ENCODE assay signal across 17 mouse cellular contexts in genomic region chr8:122266867-122267266, GRCm38 (mm10). TPM values are rescaled to one million over a fixed set of nuclear protein-coding genes. Genes with fewer than 3 reads are reported as not detected.
A peak's percentile ranks its signal among the peaks of the same experiment; 100 is the strongest.
DNase-seq lines count a peak whose midpoint lies in the region; ATAC-seq lines count a peak whose summit lies in the region.
"Had no signal": no experiment of that assay in that cellular context is flagged by ENCODE, and none has a peak within 500 bp of the region (broad histone marks: within the 10 kb centered on the region; RNA-seq: fewer than 3 reads in every experiment).

No protein-coding gene starts in this region.

- peaks cover 22% of the 10 kb centered on the region for H3K4me1 ChIP-seq in hindbrain, embryonic 13.5 days (replicated peaks)
- peaks cover 38% of the 10 kb centered on the region for H3K4me1 ChIP-seq in hindbrain, embryonic 10.5 days (replicated peaks)
- no peaks in the 10 kb centered on the region; the same call in 1 of the 2 replicates for H3K4me1 ChIP-seq in midbrain, embryonic 16.5 days (ENCODE audit: control insufficient read depth, insufficient read depth, low read length)
- peaks cover 19% of the 10 kb centered on the region for H3K4me1 ChIP-seq in midbrain, embryonic 15.5 days
- H3K4me1 ChIP-seq in embryonic facial prominence, embryonic 14.5 days (ENCODE audit: control insufficient read depth, insufficient read depth, low read length): peaks cover 6% of the 10 kb centered on the region

- peaks cover 45% of the 10 kb centered on the region for H3K27me3 ChIP-seq in hindbrain, embryonic 13.5 days
- peaks cover 96% of the 10 kb centered on the region for H3K27me3 ChIP-seq in hindbrain, embryonic 10.5 days (ENCODE audit: insufficient read depth, poor library complexity, severe bottlenecking)
- H3K27me3 ChIP-seq in midbrain, embryonic 16.5 days (ENCODE audit: control insufficient read depth, insufficient read depth, low read depth, low read length): peaks cover 2% of the 10 kb centered on the region
- H3K27me3 ChIP-seq in midbrain, embryonic 15.5 days (replicated peaks): peaks cover 11% of the 10 kb centered on the region; the same call in 1 of the 2 replicates
- 0 out of 2 replicates have a peak, but pooled peaks cover 5% of the 10 kb centered on the region for H3K27me3 ChIP-seq in embryonic facial prominence, embryonic 14.5 days (replicated peaks; ENCODE audit: control insufficient read depth, insufficient read depth, low read length)

- H3K36me3 ChIP-seq in hindbrain, embryonic 13.5 days: no peaks in the 10 kb centered on the region
- H3K36me3 ChIP-seq in hindbrain, embryonic 10.5 days: no peaks in the 10 kb centered on the region
- H3K36me3 ChIP-seq in midbrain, embryonic 16.5 days (ENCODE audit: control insufficient read depth, insufficient read depth, low read length): no peaks in the 10 kb centered on the region
- no peaks in the 10 kb centered on the region for H3K36me3 ChIP-seq in midbrain, embryonic 15.5 days (replicated peaks)
- peaks cover 2% of the 10 kb centered on the region; the same call in 1 of the 2 replicates for H3K36me3 ChIP-seq in embryonic facial prominence, embryonic 14.5 days (ENCODE audit: control insufficient read depth, insufficient read depth, low read length)
- H3K36me3 ChIP-seq: heart, embryonic 13.5 days had no signal

- no peak overlapping the region for H3K4me3 ChIP-seq in hindbrain, embryonic 13.5 days
- no peak overlapping the region for H3K4me3 ChIP-seq in hindbrain, embryonic 10.5 days
- H3K4me3 ChIP-seq in midbrain, embryonic 16.5 days (ENCODE audit: low read depth, low read length): no peak overlapping the region
- H3K4me3 ChIP-seq in midbrain, embryonic 15.5 days: no peak overlapping the region
- no peak overlapping the region for H3K4me3 ChIP-seq in embryonic facial prominence, embryonic 14.5 days (ENCODE audit: low read depth, low read length)
- H3K4me3 ChIP-seq: heart, embryonic 13.5 days; megakaryocyte, embryonic 14.5 days had no signal

- no peaks in the 10 kb centered on the region for H3K9me3 ChIP-seq in hindbrain, embryonic 13.5 days
- no peaks in the 10 kb centered on the region for H3K9me3 ChIP-seq in hindbrain, embryonic 10.5 days
- H3K9me3 ChIP-seq in midbrain, embryonic 16.5 days (replicated peaks; ENCODE audit: control insufficient read depth, low read length, poor library complexity, severe bottlenecking): no peaks in the 10 kb centered on the region
- no peaks in the 10 kb centered on the region for H3K9me3 ChIP-seq in midbrain, embryonic 15.5 days
- H3K9me3 ChIP-seq in embryonic facial prominence, embryonic 14.5 days (ENCODE audit: control insufficient read depth, low read length): no peaks in the 10 kb centered on the region
- H3K9me3 ChIP-seq: heart, embryonic 13.5 days; megakaryocyte, embryonic 14.5 days had no signal

- no peak for ATAC-seq in hindbrain, embryonic 13.5 days (ENCODE audit: low FRiP score)
- ATAC-seq in midbrain, embryonic 16.5 days: no peak
- no peak for ATAC-seq in midbrain, embryonic 15.5 days (replicated peaks)
- 0 out of 2 replicates have a peak, but pooled peaks have one; percentile 35 for ATAC-seq in embryonic facial prominence, embryonic 14.5 days (ENCODE audit: low read depth)

- WGBS in hindbrain, embryonic 13.5 days: 40% methylated on average over 13 of the region's 13 CpGs
- WGBS in hindbrain, embryonic 10.5 days: 49% methylated on average over 13 of the region's 13 CpGs
- WGBS in midbrain, embryonic 16.5 days: 18% methylated on average over 13 of the region's 13 CpGs
- WGBS in midbrain, embryonic 15.5 days: 18% methylated on average over 13 of the region's 13 CpGs
- 53% methylated on average over 13 of the region's 13 CpGs for WGBS in embryonic facial prominence, embryonic 14.5 days

- no peak overlapping the region for H3K27ac ChIP-seq in hindbrain, embryonic 13.5 days
- H3K27ac ChIP-seq in hindbrain, embryonic 10.5 days: no peak overlapping the region
- peak overlapping the region; percentile 22; the same call in 1 of the 2 replicates for H3K27ac ChIP-seq in midbrain, embryonic 16.5 days (ENCODE audit: low read length)
- H3K27ac ChIP-seq in midbrain, embryonic 15.5 days: no peak overlapping the region
- H3K27ac ChIP-seq in embryonic facial prominence, embryonic 14.5 days (replicated peaks; ENCODE audit: low read depth, low read length): no peak overlapping the region
- H3K27ac ChIP-seq: heart, embryonic 13.5 days had no signal

- no peak for DNase-seq in hindbrain, embryonic 10.5 days (ENCODE audit: low spot score)
- peak; percentile 60 for DNase-seq in cerebellum, adult 9-11 months
- peak; percentile 40 for DNase-seq in embryonic facial prominence, embryonic 14.5 days (ENCODE audit: low spot score)
- DNase-seq in layer of hippocampus, postnatal 25 days (ENCODE audit: extremely low spot score in 1 of 2, low spot score in 1 of 2): no peak
- DNase-seq: adrenal gland, adult 8-10 months; embryo, embryonic 11 days; gastrocnemius, postnatal 14 days; heart, adult 18-20 months; kidney, adult 18-20 months; kidney, postnatal 10 days; lung, adult 18-20 months had no signal

- 0 out of 2 replicates have a peak overlapping the region, but pooled peaks have one; percentile 25 for H3K9ac ChIP-seq in hindbrain, embryonic 13.5 days
- 0 out of 2 replicates have a peak overlapping the region, but pooled peaks have one; percentile 10 for H3K9ac ChIP-seq in midbrain, embryonic 16.5 days (ENCODE audit: low read depth, low read length)
- no peak overlapping the region for H3K9ac ChIP-seq in midbrain, embryonic 15.5 days
- no peak overlapping the region; the same call in 1 of the 2 replicates for H3K9ac ChIP-seq in embryonic facial prominence, embryonic 14.5 days (ENCODE audit: low read depth, low read length)
- H3K9ac ChIP-seq: heart, embryonic 13.5 days had no signal

- no peak overlapping the region for H3K4me2 ChIP-seq in hindbrain, embryonic 13.5 days
- no peak overlapping the region for H3K4me2 ChIP-seq in midbrain, embryonic 16.5 days (ENCODE audit: low read length)
- H3K4me2 ChIP-seq in midbrain, embryonic 15.5 days: no peak overlapping the region
- no peak overlapping the region for H3K4me2 ChIP-seq in embryonic facial prominence, embryonic 14.5 days (ENCODE audit: low read depth, low read length)
- H3K4me2 ChIP-seq: heart, embryonic 13.5 days; liver, embryonic 11.5 days had no signal

RNA-seq across cellular contexts. Expression of gene Zfpm1, which starts 15.1 kb away (rescaled TPM):
- polyA plus RNA-seq in hindbrain, embryonic 13.5 days (2015; fragmentation: Nextera tagmentation; extraction: Ambion mirVana): 1.4 and 1.5 TPM in 2 replicates
- polyA plus RNA-seq in hindbrain, embryonic 10.5 days (2016; fragmentation: Nextera tagmentation; extraction: Ambion mirVana): 1.6 and 2.4 TPM in 2 replicates
- polyA plus RNA-seq in midbrain, embryonic 16.5 days (2015; fragmentation: Nextera tagmentation; extraction: Ambion mirVana): 0.77 and 1.2 TPM in 2 replicates
- polyA plus RNA-seq in midbrain, embryonic 15.5 days (2015; fragmentation: Nextera tagmentation; extraction: Ambion mirVana): 1.5 and 1.8 TPM in 2 replicates
- polyA plus RNA-seq in embryonic facial prominence, embryonic 14.5 days (2014; fragmentation: Nextera tagmentation; extraction: Ambion mirVana): 1.7 and 1.9 TPM in 2 replicates
- 10 to 100 TPM; 37.8 to 43.4 TPM for total RNA-seq in layer of hippocampus, postnatal 25 days (2021)

Comparison
In these comparisons a context has a peak if more than half of its experiments do, and no peak if none do; other contexts are left out.
1. H3K9ac ChIP-seq: peak in hindbrain, embryonic 13.5 days (single experiment) and midbrain, embryonic 16.5 days (single experiment); none in midbrain, embryonic 15.5 days (single experiment) and embryonic facial prominence, embryonic 14.5 days (single experiment).
2. DNase-seq: peak in cerebellum, adult 9-11 months (single experiment) and embryonic facial prominence, embryonic 14.5 days (single experiment); none in hindbrain, embryonic 10.5 days (single experiment) and layer of hippocampus, postnatal 25 days (0 of 2).